Mouse (Mus musculus) liver, postnatal 0 days (tissue): ENCODE measurements around the gene Ankmy2.

Experiments used
- CTCF ChIP-seq: sonication (generic); IDR thresholded peaks from 2 replicates; pipeline ENCODE4 v1.5.1; 2016; ENCODE audit warnings: antibody characterized with exemption, low read depth
- EP300 ChIP-seq: IDR thresholded peaks from 2 replicates; pipeline ENCODE4 v1.6.1; 2016; ENCODE audit warnings: antibody characterized with exemption, low read depth, mild to moderate bottlenecking

DNA sequence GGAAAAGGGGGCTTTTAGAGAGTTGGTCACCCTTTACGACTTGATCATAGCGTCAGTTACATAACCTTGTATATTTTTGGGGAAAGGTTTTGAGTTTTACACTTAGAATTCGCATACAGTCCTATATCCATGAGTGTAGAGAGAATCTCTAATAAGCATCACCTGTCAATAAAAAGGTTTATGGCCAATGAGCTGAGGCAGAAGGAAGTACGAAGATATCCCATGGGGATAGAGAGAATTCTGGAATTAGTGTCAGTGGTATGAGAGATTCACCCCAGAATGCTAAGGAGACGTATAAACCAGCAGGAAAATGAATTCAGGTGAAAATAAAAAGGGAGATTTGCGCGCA, 50.9 kb downstream of the Ankmy2 start:
- no peak for TF ChIP-seq EP300
- TF ChIP-seq CTCF = no peak
